Mouse (Mus musculus) lung, postnatal 0 days (tissue): ENCODE results near the gene Ier5l.

Source experiments
- CTCF ChIP-seq: IDR thresholded peaks from 2 replicates; pipeline ENCODE4 v1.5.1; 2016; ENCODE audit warnings: antibody characterized with exemption, mild to moderate bottlenecking
- EP300 ChIP-seq: IDR thresholded peaks from 2 replicates; pipeline ENCODE4 v1.6.1; 2016; ENCODE audit warnings: antibody characterized with exemption, mild to moderate bottlenecking, control low read depth

DNA sequence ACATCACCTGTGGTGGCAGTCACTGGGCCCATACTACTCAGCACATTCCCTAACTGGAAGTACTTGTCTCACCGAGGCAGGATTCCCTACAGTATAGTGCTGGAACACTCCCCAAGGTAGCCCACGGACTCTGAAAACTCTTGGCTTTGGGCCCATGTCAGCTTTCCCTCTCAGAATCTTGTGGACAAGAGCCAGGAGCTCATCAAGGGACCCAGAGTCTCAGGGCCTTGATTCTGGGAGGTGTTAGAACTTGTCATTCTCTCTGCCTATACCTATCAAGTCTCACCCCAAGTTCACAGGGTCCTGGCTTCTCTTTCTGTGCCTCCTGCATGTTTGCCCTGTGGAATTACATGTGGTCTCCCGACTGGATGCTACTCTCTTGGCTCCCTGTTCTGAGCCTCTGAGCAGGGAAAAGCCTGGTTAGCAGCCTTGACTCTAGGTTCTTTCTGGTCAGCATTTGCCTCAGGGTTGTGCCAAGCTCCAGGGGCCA, 33.8 kb downstream of the Ier5l start:
- TF ChIP-seq CTCF (no peak), EP300 (no peak)
